Mouse (Mus musculus) urinary bladder, adult 2 months (tissue): ENCODE measurements around the gene Dtnb. TPM values are rescaled to one million over a fixed set of nuclear protein-coding genes. Genes with fewer than 3 reads are reported as not detected.

ENCODE experiments used
- DNase-seq: peaks from one replicate; pipeline ENCODE4 v3.0.0; 2022; ENCODE audit warnings: low spot score
- polyA plus RNA-seq: library from polyadenylated mRNA; depleted of rRNA; stranded (reverse); fragments of >200 nt; gene quantifications from 2 replicates; pipeline ENCODE4 v1.2.3, GENCODE M21; 2012; rRNA removed

Gene Dtnb
- polyA plus RNA-seq, 1 experiment = 21.2 TPM

GRCm38 (mm10) chr12:3806703-3807547 is 234.7 kb downstream of the Dtnb start:
- peak; percentile 61 for DNase-seq

GRCm38 (mm10) chr12:3807548-3808395 is 235.6 kb downstream of the Dtnb start:
- peak; percentile 67 for DNase-seq

DNA sequence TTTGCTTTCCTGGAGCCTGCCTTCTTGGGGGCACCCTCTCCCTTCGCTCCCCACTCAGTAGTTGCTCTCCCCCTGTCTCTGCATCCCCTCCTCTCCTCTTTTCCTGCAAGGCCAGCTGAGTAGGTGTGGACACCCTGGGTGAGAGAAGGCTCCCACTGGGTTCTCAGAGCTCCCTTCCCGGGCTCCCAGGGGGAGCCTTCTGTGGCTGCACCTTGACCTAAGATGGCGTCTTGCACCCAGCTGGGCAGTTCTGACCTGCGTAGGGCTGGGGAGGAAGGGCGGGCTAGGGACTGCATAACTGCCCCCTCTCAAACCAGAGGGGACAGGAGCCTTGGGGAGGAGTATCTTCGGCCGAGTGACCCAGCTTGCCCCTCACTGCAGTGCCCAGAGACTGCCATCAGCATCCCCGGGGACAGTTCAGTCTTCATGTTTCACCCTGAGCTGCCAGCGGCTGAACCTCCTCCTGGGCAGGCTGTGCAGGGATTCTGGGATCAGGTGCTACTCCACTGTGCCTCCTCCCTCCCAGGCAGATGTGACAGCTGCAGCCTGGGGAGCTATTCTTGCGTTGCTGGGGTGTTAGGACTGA is 236.3 kb downstream of the Dtnb start:
- DNase-seq = no peak

DNA sequence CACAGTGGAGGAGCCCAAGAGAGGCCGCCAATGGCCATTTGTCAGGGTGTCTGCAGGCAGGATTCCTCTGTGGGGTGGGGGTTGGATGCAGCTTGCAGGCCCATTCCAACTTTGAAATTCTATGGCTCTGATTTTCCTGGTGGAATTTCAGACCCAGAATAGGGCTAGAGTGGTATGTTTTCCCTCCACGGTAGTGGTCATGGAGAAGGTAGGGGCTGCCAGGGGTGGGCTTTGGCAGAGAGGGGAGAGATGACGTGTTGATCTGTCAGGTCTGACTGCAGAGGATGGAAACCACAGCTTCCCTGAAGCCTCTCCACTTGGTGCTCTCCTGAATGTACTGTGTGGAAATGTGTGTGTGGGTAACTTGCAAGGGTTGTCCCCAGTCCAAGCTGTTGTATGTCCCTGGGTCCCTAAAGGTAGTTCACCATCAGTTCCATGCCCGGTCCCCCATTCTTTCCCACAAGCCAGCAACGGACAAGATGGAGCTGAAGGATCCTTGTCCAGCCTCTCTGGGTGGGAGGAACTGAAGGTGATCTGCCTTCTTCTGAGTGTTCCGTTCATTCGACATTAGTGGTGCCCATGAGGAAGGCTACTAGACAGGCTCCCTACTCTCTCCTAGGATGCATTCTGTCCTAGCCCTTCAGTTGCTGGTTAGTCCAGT is 237.5 kb downstream of the Dtnb start:
- DNase-seq = no peak

DNA sequence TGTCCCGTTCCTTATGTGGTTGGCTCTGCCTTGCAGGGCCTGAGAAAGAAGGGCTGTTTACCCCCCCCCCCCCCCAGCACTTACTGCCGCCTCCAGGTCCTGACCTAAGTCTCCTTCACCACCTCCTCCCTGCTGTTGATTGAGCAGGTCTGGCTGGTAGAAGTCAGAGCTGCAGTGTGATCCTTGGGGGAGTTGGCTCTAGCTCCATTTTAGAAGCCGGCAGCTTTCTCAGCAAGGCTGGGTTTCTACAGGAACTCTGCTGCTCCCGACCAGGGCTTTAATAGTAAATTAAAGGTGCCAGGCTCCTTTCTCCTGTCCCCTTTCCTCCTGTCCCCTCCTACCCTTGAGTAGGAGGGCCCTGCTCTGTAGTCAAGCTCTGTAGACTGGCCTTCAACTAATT is 238.3 kb downstream of the Dtnb start:
- no peak for DNase-seq

DNA sequence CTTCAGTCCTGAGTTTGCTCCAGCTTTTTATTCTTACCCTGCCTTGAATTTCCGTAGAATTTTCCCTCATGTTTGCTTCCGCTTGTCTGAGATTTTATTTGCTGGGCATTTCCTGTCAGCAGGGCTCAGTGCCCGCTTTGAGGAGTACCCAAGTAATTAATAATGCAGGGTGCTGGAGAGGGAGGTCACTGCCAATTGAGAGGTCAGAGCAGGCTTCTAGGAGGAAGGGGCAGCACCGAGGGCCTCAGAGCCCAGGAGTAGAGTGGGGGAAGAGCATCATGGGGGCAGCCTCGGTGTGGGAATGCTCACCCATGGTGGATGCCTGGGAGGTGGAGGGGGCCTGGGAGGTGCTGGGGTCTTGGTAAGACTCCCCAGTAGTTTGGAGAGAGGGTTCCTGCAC is 239.4 kb downstream of the Dtnb start:
- DNase-seq = no peak

DNA sequence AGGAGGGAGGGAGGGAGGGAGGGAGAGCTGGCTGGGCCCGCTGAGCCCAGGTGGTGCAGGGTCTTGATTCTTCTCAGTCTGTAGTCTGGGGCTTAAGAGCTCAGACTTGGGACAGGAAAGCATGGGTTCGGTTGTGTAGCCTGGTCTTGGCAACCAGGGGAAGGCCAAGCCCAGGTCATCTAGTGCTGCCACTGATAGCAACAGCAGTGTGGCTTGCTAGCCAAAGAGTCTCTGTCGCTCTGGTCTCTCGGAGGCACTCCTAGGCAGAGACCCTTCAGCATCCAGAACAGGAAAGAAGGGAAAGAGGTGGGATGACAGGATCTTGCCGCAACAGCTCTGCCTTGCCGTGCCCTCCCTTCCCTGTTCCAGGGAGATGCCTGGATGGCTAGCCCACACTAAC is 240.1 kb downstream of the Dtnb start:
- no peak for DNase-seq

DNA sequence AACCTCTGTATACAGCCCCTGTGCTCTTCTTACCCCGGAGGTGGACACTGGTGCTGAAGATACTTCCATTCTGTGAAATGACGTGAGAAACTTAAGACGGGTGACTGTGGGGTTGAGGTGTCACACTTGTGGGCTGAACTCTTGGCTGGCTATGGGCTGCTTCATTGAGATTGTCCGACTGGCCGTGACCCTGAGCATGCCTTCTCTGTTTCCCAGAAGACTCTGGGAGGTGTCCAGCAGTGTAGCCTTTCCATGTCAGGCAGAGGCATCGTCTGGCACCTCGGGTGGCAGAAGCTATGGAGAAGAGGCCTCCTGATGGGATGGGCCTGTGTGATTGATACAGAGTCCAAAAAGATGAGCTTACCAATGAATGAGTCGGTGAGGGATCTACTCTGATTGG is 241.0 kb downstream of the Dtnb start:
- DNase-seq = no peak

DNA sequence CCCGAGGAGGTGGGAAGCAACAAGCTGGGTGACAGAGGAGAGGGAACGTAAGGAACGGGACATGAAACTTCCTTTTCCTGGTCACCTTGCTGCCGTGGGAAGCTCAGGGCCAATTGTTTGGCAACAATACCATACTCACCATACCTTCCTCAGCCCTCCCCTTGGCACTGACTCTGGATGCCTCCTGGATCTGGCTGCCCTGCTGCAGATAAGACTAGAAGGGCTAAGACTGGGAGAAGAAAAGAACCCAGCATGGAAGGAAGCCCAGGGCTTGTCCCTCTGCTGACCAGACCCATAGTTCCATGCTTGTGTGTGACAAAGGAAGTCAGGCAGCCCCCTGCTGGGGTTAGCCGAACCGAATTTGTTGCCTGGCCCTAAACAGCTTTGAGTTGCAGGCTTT is 243.2 kb downstream of the Dtnb start:
- no peak for DNase-seq

DNA sequence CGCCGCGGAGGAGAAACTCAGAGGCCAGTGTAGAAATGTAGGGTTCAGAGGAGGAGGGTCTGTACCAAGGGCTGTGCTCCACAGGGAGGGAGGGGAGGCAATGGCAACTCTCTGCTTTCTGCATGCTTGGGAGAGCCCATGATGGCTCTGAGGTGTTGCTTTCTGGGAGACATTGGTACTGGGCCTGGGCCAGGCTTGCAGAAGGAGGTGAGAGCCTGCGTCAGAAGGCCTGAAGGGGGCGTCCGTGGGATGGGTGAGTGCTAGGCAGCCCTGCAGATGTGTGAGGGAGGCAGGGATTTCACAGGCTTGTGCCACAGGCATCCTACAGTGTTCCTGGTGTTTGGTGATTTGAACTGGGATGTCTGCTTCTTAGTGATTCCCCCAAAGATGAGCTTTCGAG is 244.9 kb downstream of the Dtnb start:
- DNase-seq = no peak

- DNase-seq = no peak
Measured at GRCm38 (mm10) chr12:3817566-3817965, 245.4 kb downstream of the Dtnb start.

- DNase-seq = no peak
Measured at GRCm38 (mm10) chr12:3819899-3820298, 247.7 kb downstream of the Dtnb start.

DNA sequence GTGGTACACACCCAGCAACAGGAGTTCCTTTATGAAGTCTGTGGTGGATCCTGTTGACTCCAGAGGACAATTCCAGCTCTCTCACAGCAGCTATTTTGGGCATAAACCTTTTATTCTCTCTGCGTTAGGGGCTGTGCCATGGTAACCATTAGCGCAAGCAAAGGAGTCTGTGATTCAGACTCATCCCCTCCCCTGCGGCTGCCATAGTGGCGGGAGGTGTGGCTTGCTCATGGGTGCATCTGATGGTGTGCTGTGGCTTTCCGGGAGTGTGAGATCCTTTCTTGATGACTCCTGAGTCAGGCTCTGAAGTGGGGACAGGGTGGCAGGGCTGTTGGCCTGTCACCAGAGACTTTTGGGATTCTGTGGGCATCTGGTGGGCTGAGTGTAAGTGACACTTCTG is 251.2 kb downstream of the Dtnb start:
- no peak for DNase-seq

DNA sequence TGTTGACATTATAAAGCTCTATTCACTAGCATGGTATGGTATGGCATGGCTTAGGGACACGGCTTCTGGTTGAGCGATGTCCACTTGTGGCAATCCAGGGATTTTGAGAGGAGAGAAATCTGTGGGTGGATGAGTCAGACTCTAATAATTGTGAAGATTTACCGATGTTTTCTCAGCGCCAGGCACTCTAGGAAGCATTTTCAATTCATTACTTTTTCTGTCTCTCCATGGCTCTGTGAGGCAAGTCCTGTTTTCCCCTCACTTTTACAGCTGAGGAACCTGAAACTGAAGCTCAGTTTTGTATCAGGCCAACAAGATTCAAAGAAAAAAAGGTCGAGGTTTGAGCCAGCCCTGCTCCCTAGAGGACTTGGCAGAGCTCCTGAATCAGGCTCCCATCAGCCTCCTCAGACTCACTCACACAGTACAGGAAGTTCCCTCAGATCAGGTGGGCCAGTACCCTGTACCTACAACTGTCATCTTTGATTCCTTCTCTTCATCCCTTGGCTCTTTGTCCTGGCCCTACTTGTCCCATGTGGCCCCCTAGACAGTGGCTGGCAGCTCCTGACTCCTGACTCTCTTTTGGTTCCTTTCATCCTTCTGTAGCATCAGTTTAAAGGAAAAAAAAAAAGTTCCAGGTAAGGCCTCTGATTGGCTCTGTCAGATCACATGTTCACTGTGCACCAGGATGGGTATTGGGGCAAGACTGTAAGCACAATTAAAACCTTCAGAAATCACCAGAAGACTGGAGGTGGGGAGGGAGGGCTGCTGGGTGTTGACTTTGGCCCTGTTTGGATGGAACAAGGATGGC is 252.9 kb downstream of the Dtnb start:
- DNase-seq = no peak

GRCm38 (mm10) chr12:3825714-3826080 is 253.5 kb downstream of the Dtnb start:
- no peak for DNase-seq

GRCm38 (mm10) chr12:3827771-3828170 is 255.6 kb downstream of the Dtnb start:
- no peak for DNase-seq

Other genes starting within 250 kb of the Dtnb start
- 9.1 and 9.9 TPM in 2 replicates for gene Kif3c, start 207.2 kb upstream of the Dtnb start, polyA plus RNA-seq
- 10.0 and 11.5 TPM in 2 replicates for gene Asxl2, start 145.5 kb upstream of the Dtnb start, polyA plus RNA-seq
- 14.8 and 16.6 TPM in 2 replicates for gene Dnmt3a, start 233.6 kb downstream of the Dtnb start, polyA plus RNA-seq